Mouse (Mus musculus) spleen, postnatal 14 days (tissue): Measurements from ENCODE around the gene Svs4.
"Not testable (repeated sequence)": the region's sequence is repeated elsewhere in the genome, so short reads cannot be mapped to it uniquely, and the experiment has no call there.

Source experiments
- DNase-seq, 2 experiments: peaks; one replicate each; pipeline ENCODE4 v3.0.0; 2021 to 2022; ENCODE audit warnings: low spot score in 2 of 2

The Svs4 gene

DNA sequence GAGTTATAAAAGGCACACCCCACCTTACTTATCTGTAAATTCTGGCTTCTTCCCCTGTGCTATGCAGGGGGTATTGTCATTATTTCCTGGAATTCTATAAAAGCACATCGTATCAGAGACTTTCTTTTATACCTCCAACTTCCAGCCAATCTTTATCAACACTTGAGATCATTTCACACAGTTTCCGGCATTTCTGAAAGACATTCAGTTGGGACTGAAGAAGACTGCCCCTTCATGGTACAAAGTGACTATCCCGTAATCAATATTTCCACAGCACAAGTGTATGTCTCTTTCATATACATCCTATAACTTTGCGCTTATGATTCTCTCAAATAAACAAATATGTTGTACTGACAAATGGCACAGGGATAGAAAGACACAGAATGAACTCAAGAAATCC, at the start of gene Svs4:
Gene Svs4 (minus strand): TSS at position 101 of the 400 bp plus-strand sequence.
- DNase-seq, result no peak

GRCm38 (mm10) chr2:164320983-164321382, 42.7 kb upstream of the Svs4 start:
- no peak for DNase-seq

DNA sequence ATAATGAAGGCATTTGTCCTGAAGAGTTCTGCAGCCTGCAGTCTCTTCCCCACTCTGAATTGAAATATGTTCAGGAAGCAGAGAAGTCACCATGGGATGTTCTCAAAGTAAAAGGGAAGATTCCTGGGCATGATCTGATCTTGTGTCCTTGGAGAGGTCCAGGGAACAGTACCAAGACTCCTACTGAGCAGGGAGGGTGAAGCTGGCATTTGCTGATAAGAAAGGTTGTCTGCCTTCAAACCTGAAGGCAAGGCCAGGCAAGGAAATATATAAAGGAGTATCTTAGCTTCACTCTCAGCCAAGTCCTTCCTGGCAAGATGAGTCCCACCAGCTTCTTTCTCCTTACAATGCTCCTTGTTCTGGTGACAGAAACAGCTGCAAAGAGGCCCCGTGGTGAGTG, 38.2 kb upstream of the Svs4 start, which contains the start of gene Svs6:
Gene Svs6 (plus strand): TSS at position 301 of the 400 bp plus-strand sequence.
- DNase-seq, result not testable (repeated sequence)

GRCm38 (mm10) chr2:164315460-164315859, 37.2 kb upstream of the Svs4 start:
- DNase-seq, result not testable (repeated sequence)

DNA sequence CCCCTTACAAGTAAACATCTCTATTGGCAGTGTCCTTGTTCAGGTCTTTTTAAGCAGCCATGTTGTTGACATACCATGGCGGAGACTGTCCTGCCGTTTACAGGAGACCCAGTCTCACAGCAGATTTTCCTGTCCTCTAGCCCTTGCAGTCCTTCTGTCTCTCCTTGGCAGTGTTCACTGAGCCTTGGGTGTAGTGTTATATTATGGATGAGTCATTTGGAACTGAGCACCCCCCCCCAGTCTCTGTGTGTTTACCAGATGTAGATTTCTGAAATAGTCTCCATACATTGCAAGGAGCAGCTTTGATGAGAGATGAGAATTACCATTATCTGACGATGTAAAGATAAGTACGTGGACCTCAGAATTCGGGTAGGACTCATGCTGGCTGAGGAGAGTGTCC, 34.3 kb upstream of the Svs4 start:
- no peak for DNase-seq

DNA sequence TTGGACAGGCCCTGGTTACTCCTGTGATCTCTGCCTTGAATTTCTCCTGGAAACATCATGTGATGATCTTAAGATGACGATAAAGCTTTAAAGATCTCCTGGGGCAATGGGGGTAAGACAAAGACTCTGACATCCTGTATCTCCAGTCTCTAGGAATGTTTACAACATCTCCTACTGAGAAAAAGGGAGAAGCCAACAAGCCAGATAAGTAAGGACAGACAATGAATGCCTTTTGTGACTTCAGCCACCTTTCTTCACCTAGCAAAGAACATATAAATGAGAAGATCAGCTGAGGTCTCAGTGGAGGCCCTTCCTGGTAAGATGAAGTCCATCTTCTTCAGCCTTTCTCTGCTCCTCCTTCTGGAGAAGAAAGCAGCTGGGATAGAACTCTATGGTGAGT, 10.7 kb upstream of the Svs4 start, which contains the start of gene Svs3a:
Gene Svs3a (plus strand): TSS at position 301 of the 400 bp plus-strand sequence.
- DNase-seq, result not testable (repeated sequence)

DNA sequence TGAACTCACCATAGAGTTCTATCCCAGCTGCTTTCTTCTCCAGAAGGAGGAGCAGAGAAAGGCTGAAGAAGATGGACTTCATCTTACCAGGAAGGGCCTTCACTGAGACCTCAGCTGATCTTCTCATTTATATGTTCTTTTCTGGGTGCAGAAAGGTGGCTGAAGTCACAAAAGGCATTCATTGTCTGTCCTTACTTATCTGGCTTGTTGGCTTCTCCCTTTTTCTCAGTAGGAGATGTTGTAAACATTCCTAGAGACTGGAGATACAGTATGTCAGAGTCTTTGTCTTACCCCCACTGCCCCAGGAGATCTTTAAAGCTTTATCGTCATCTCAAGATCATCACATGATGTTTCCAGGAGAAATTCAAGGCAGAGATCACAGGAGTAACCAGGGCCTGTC, 21.7 kb downstream of the Svs4 start, which contains the start of gene Svs3b:
Gene Svs3b (minus strand): TSS at position 101 of the 400 bp plus-strand sequence.
- DNase-seq, result not testable (repeated sequence)

DNA sequence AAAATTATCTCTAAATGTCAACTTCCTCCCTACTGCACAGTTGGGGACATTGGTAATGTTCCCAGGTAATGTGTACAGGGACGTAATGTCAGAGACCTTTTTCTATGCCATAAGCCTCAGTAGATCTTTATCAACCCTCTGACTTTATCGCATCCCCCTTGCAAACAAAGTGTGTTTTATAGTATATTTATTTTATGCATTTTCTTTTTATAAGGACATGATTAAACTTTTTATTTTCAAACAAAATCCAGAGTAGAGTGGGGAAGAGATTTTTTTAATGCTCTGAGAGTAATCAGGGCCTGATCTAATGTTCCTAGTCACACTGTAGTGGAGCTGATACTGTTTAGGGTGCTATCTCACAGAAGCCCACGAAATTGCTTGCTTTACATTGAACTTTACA, 39.9 kb downstream of the Svs4 start, which contains the start of gene Svs2:
Gene Svs2 (minus strand): TSS at position 101 of the 400 bp plus-strand sequence.
- no peak for DNase-seq

DNA sequence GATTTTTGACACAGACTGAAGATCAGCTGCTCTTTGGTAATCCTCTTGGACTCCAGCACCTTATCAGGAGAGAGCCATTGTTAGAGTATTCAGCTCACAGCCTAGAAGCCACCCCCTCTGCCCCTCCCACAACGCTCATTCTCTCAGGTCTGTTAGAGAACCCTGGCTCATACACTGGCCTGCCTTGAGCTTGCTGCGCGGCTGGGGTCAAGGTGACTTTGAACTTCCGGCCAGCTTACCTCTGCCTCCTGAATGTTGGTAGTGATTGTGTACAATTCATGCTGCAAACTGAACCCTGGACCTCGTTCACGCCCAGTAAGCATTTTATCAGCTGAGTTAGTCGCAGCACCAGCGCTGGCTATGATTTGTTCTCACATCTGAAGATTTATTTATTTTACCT, 45.6 kb downstream of the Svs4 start:
- no peak for DNase-seq

- no peak for DNase-seq
Observed at GRCm38 (mm10) chr2:164228361-164229070, 49.7 kb downstream of the Svs4 start.
